Mouse (Mus musculus): ENCODE data around the gene Lrig2.

Lrig2 gene

DNA sequence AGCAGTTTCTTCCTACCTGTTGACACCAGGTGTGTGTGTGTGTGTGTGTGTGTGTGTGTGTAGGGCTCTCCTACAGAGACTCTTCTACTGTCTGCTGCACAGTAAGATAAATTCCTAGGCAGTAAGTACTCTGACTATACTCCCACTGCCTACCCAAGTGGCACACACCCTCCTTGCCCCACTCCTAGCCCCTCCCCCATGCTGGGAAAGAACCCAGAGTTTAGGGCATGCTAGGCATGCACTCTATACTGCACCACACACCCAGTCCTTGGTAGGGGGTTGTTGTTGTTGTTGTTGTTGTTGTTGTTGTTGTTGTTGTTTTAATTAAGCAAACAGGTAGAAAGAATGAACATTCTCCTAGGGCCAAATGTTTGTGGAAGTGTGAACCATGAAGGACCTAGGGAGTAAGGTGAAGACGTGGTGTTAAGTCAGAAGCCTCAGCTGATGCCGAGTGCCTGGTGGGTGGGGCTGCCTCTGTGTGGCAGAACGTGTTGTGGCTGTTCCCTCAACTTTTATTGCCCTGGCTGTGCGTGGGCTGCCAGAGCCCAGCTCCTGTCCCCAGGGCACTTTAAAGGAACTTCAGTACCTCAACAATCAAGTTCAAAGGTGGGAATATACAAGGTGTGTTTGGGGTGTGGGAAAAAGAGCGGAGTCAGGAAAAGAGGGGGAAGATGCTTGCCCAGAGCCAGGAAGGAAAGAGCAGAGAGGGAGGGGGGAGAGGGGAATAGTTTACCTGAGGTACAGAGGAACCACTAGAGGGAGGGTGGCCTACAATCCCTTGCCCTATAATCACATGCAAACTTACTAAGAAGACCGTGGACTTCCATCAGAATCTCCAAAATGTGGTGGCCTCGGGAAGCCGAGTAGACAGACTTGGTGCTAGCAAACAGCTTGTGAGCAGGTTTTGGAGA, 152.2 kb downstream of the Lrig2 start:
- DNase-seq: no peak

DNA sequence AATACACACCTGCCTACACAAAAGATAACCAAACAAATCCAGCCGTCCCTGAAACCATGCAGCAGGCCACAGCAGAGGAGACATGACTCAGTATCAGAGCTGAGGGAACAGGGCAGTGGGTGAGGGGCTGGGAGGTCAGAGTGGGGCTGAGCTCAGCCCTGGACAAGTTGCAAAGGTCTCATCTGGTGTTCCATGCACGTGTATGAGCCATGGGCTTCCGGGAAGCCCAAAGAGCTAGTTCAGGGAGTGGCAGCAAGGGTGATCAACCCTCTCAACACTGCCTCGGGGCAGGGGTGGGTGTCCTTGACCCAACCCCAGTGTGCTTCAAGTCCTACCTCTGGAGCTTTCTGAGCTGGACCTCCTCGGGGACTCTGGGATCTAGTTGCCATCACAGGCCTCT, 153.0 kb downstream of the Lrig2 start:
- peak; percentile 7 for DNase-seq

DNA sequence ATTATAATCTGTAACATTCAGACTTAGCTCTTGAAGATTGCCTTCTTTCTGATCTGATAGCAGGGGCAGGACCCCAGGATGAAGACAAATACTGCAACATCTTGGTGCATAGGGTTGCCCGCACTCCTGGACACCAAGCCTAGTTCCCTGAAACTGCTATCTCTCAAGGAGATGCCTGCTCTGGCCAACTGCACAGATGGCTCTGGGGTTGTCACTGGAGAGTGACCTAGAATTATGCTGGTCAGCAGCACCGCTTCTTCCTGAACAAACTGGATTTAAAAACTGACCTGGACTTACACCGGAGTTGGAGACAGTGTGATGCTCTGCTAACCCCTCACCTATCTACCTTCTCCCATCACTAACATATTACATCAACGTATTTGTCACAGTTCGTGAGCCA, 155.6 kb downstream of the Lrig2 start:
- no peak for DNase-seq

DNA sequence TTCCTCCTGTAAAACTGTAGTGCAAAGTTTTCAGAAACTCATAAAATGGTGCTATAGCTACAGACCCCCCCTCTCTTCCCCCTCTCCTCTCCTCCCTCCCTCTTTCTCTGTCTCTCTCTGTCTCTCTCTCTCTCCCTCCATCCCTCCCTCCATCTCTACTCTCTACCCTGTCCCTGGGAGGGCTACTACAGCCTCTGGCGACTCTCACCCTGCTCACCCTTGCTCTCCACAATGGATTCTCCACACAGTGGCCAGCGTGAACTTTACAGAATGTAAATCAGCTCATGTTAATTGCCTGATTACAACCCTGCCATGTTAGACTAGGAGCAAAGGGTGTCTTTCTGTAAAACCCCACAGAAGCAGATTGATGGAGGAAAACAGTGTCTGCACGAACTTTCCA, 157.8 kb downstream of the Lrig2 start:
- no peak for DNase-seq

DNA sequence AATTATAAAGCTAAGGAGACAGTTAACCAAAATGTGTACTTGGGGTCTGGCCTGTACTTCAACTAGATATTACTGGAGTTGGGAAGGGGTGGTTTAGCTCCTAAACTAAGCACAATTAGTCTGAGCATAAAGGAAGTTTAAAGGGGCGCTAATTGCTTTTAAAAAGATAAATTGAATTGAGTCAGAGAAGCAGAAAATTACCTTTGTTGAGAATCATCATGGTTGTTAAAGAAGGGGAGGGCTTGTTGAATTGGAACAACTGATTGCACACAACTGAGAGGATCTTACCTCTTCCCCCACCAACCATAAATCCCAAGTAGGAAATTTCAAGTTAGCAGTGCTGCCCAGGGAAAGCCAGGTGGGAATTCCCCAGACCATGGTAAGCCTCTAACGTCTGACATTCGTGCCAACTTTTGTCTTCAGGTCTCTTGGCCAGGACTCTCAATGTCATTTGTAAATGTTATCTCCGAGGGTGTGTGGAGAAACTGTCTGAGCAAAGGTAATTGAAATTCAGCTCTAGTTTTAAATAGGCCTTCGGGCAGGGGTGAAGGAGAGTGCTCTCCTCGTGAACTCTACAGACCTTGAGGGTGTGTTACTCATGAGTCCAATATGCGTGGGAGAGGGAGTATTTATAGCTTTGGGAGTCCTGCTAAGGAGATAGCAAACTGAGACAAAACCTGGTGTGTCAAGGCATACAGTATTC, 159.2 kb downstream of the Lrig2 start:
- no peak for DNase-seq

DNA sequence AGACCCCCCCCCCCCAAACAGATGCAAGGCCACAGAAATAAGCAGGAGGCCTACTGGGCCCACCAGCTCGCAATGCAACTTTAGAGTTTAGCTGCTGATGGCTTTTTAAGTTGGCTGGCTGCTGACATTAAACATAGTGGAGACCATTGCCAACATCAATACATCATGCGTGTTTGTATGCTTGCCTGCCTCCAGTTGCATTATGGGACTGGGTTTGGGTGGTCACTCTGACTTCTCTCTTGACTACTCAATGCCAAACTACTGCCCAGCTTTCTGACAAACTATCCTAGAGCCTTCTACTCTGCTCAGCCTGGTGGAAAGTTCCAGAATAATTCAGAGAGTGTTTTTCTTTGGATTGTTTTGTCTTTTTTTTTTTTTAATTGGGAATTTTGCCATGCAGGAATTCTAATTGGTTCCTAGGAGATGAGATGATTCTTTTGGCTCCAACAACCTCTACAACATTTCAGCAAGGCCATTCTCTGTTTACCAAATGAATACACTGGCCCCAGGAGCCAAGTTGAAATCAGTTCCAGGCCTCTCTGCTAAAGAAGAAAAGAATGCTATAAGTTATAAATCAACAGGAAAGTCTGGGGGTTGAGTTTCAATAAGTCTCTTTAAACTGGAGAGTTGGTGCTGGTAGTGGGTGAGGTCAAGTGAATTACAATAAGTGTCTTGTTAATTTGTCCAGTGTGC, 161.3 kb downstream of the Lrig2 start:
- no peak for DNase-seq

DNA sequence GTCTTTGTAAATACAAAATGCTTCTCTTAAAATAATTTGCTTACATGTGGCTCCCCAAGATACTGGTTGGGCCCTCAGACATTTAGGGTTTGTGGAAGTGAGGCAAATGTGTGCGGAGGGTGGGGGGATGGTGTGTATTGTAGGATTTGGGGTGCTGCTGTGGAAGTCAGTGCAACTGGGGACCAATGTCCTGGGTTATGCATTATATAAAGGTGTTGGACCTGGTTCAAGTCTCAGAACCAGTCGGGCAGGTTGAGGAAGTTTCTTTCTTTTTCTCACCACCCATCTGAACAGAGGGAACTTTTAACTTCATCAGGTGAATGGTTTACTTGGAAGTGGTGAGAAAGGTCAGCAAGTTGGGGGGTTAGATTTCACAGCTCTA, 161.9 kb downstream of the Lrig2 start:
- DNase-seq: no peak

DNA sequence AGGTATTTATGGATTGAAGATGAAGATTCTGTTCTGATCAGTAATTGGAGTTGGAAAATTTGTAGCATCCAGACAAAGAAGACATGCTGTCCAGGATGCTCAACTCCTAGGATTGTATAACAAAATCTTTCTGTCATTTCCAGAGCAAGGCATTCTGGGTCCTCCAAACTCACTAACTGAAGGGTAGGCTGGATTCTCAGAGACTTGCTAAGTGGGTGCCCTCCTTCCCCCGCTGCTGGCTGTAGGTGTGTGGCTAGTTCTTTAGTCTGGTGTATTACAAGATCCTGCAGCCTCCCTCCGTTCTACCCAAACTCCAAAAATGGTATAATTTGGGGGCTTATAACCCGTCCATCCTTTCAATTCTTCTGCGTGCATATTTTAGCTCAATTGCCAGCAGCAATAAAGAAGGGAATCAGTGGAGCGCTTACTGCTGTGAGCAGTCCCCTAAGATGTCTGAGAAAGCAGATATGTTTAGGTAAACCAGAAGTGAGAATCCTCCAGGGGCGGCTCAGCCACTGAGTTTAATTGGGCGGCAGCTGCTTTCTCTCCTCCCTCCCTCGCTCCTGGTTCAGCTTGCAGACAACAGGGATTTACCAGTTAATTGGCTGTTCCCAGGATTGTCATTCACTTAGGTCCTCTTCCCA, 162.4 kb downstream of the Lrig2 start:
- DNase-seq: no peak

Measured in liver (tissue).